Comparison of ENCODE assay signal across 8 mouse cellular contexts in genomic region chr9:86745926-86746581, GRCm38 (mm10). TPM values are rescaled to one million over a fixed set of nuclear protein-coding genes. Genes with fewer than 3 reads are reported as not detected.
DNase-seq lines count a peak whose midpoint lies in the region; ATAC-seq and TF ChIP-seq lines count a peak whose summit lies in the region.

No protein-coding gene starts in this region.

- H3K4me2 ChIP-seq in heart, embryonic 16.5 days (ENCODE audit: low read depth, low read length): peak overlapping the region; percentile 39
- no peak overlapping the region for H3K4me2 ChIP-seq in liver, embryonic 14.5 days (ENCODE audit: low read depth)
- peak overlapping the region; percentile 13; the same call in 1 of the 2 replicates for H3K4me2 ChIP-seq in neural tube, embryonic 13.5 days

- no peaks in the 10 kb centered on the region for H3K36me3 ChIP-seq in forebrain, embryonic 10.5 days (replicated peaks)
- no peaks in the 10 kb centered on the region for H3K36me3 ChIP-seq in heart, embryonic 16.5 days (ENCODE audit: control insufficient read depth, insufficient read depth)
- no peaks in the 10 kb centered on the region for H3K36me3 ChIP-seq in liver, embryonic 14.5 days (replicated peaks; ENCODE audit: control insufficient read depth, insufficient read depth, low read depth)
- no peaks in the 10 kb centered on the region for H3K36me3 ChIP-seq in neural tube, embryonic 13.5 days

- H3K27me3 ChIP-seq in forebrain, embryonic 10.5 days (ENCODE audit: poor library complexity, severe bottlenecking): peaks cover 28% of the 10 kb centered on the region
- H3K27me3 ChIP-seq in heart, embryonic 16.5 days (ENCODE audit: control insufficient read depth, insufficient read depth, low read length): no peaks in the 10 kb centered on the region
- no peaks in the 10 kb centered on the region for H3K27me3 ChIP-seq in liver, embryonic 14.5 days (ENCODE audit: control insufficient read depth, insufficient read depth, low read length)
- no peaks in the 10 kb centered on the region; the same call in 1 of the 2 replicates for H3K27me3 ChIP-seq in neural tube, embryonic 13.5 days

- ATAC-seq in heart, embryonic 16.5 days (replicated peaks; ENCODE audit: extremely low read depth, insufficient read depth, low FRiP score): peak; percentile 72
- no peak for ATAC-seq in liver, embryonic 14.5 days (ENCODE audit: insufficient read depth)
- peak; percentile 69 for ATAC-seq in neural tube, embryonic 13.5 days (ENCODE audit: low read depth)

- H3K4me1 ChIP-seq in forebrain, embryonic 10.5 days: peaks cover 13% of the 10 kb centered on the region
- H3K4me1 ChIP-seq in heart, embryonic 16.5 days (ENCODE audit: control insufficient read depth, insufficient read depth, low read length): peaks cover 3% of the 10 kb centered on the region; the same call in 1 of the 2 replicates
- no peaks in the 10 kb centered on the region for H3K4me1 ChIP-seq in liver, embryonic 14.5 days (replicated peaks; ENCODE audit: control insufficient read depth in 2 of 2, insufficient read depth in 2 of 2, low read length in 1 of 2)
- peaks cover 12% of the 10 kb centered on the region for H3K4me1 ChIP-seq in neural tube, embryonic 13.5 days (replicated peaks)

- H3K4me3 ChIP-seq in forebrain, embryonic 10.5 days: no peak overlapping the region
- H3K4me3 ChIP-seq in heart, embryonic 16.5 days (ENCODE audit: low read length): no peak overlapping the region
- H3K4me3 ChIP-seq in liver, embryonic 14.5 days (ENCODE audit: insufficient read depth in 1 of 2, low read depth in 2 of 2, low read length in 2 of 2): no peak overlapping the region
- H3K4me3 ChIP-seq in neural tube, embryonic 13.5 days: no peak overlapping the region

- no peak for TF ChIP-seq EP300 in liver, embryonic 14.5 days (IDR thresholded peaks at IDR 0.05; ENCODE audit: low read depth)

- TF ChIP-seq CTCF in liver, embryonic 14.5 days (IDR thresholded peaks at IDR 0.05; ENCODE audit: low read depth): peak; percentile 75

- DNase-seq in CD4-positive, CD25-positive, alpha-beta regulatory T cell, adult 2 months (ENCODE audit: low read depth, low spot score): peak; percentile 56
- DNase-seq in brain, adult 2 months (ENCODE audit: low read depth, low spot score): peak; percentile 95
- DNase-seq in forebrain, embryonic 10.5 days (ENCODE audit: extremely low spot score, low spot score): peak; percentile 52
- DNase-seq in kidney, postnatal 25 days: peak; percentile 61 to 67
- peak; percentile 5 to 22 (median 10) for DNase-seq in liver, embryonic 14.5 days (ENCODE audit: low read depth in 3 of 3, low spot score in 3 of 3)
- DNase-seq in thymus, postnatal 4 days: peak; percentile 36

- H3K27ac ChIP-seq in forebrain, embryonic 10.5 days: no peak overlapping the region
- H3K27ac ChIP-seq in heart, embryonic 16.5 days (ENCODE audit: low read length): no peak overlapping the region
- no peak overlapping the region for H3K27ac ChIP-seq in liver, embryonic 14.5 days
- no peak overlapping the region for H3K27ac ChIP-seq in neural tube, embryonic 13.5 days (replicated peaks)

- 44% methylated on average over 13 of the region's 13 CpGs for WGBS in forebrain, embryonic 10.5 days
- WGBS in heart, embryonic 16.5 days: 24% methylated on average over 13 of the region's 13 CpGs
- 28% methylated on average over 13 of the region's 13 CpGs for WGBS in liver, embryonic 14.5 days (ENCODE audit: insufficient replicate concordance)
- 40% methylated on average over 13 of the region's 13 CpGs for WGBS in neural tube, embryonic 13.5 days

- H3K9ac ChIP-seq in heart, embryonic 16.5 days (ENCODE audit: low read length): no peak overlapping the region; the same call in 1 of the 2 replicates
- H3K9ac ChIP-seq in liver, embryonic 14.5 days (replicated peaks): no peak overlapping the region
- H3K9ac ChIP-seq in neural tube, embryonic 13.5 days: no peak overlapping the region

- H3K9me3 ChIP-seq in forebrain, embryonic 10.5 days: no peaks in the 10 kb centered on the region
- H3K9me3 ChIP-seq in heart, embryonic 16.5 days (replicated peaks; ENCODE audit: control insufficient read depth, low read length): no peaks in the 10 kb centered on the region
- H3K9me3 ChIP-seq in liver, embryonic 14.5 days (ENCODE audit: control insufficient read depth, low read length): no peaks in the 10 kb centered on the region
- H3K9me3 ChIP-seq in neural tube, embryonic 13.5 days: no peaks in the 10 kb centered on the region

RNA-seq across cellular contexts. Expression of gene Prss35, which starts 2.6 kb away (rescaled TPM):
- polyA plus RNA-seq in forebrain, embryonic 10.5 days (2016; fragmentation: Nextera tagmentation; extraction: Ambion mirVana): 1.4 and 1.8 TPM in 2 replicates
- 35.1 and 35.9 TPM in 2 replicates for polyA plus RNA-seq in heart, embryonic 16.5 days (2015; fragmentation: Nextera tagmentation; extraction: Ambion mirVana)
- polyA plus RNA-seq in liver, embryonic 14.5 days (2012; rRNA removed): 0.22 and 0.48 TPM in 2 replicates
- 0.43 and 0.54 TPM in 2 replicates for polyA plus RNA-seq in liver, embryonic 14.5 days (2014; fragmentation: Nextera tagmentation; extraction: Ambion mirVana)
- 11.7 and 13.5 TPM in 2 replicates for polyA plus RNA-seq in neural tube, embryonic 13.5 days (2015; fragmentation: Nextera tagmentation; extraction: Ambion mirVana)

RNA-seq across cellular contexts. Expression of gene Me1, which starts 50.3 kb away (rescaled TPM):
- 8.1 and 9.1 TPM in 2 replicates for polyA plus RNA-seq in forebrain, embryonic 10.5 days (2016; fragmentation: Nextera tagmentation; extraction: Ambion mirVana)
- polyA plus RNA-seq in heart, embryonic 16.5 days (2015; fragmentation: Nextera tagmentation; extraction: Ambion mirVana): 19.6 and 26.4 TPM in 2 replicates
- polyA plus RNA-seq in liver, embryonic 14.5 days (2012; rRNA removed): 1.6 and 1.8 TPM in 2 replicates
- 3.1 and 3.6 TPM in 2 replicates for polyA plus RNA-seq in liver, embryonic 14.5 days (2014; fragmentation: Nextera tagmentation; extraction: Ambion mirVana)
- polyA plus RNA-seq in neural tube, embryonic 13.5 days (2015; fragmentation: Nextera tagmentation; extraction: Ambion mirVana): 36.8 and 38.3 TPM in 2 replicates

Comparison
In these comparisons a context has a peak if more than half of its experiments do, and no peak if none do; other contexts are left out.
1. DNase-seq: peak in every context shown above with its lines; median percentile 95 in brain, adult 2 months; 64 in kidney, postnatal 25 days; 56 in CD4-positive, CD25-positive, alpha-beta regulatory T cell, adult 2 months; 52 in forebrain, embryonic 10.5 days; 36 in thymus, postnatal 4 days; 10 in liver, embryonic 14.5 days.